Mouse (Mus musculus) heart, adult 11 months (tissue): ENCODE results near the gene Rrp7a.
A peak's percentile ranks its signal among the peaks of the same experiment; 100 is the strongest.
"Not testable (repeated sequence)": the region's sequence is repeated elsewhere in the genome, so short reads cannot be mapped to it uniquely, and the experiment has no call there.

Experiments
- DNase-seq: peaks from one replicate; pipeline ENCODE4 v3.0.0; 2022

Rrp7a gene

GRCm38 (mm10) chr15:83156929-83157666, 34.5 kb upstream of the Rrp7a start:
- DNase-seq = peak; percentile 97

- no peak for DNase-seq
Observed at GRCm38 (mm10) chr15:83155672-83156419, 33.2 kb upstream of the Rrp7a start.

GRCm38 (mm10) chr15:83154309-83154708, 31.7 kb upstream of the Rrp7a start:
- DNase-seq = peak; percentile 92

- no peak for DNase-seq
Observed at GRCm38 (mm10) chr15:83150694-83151093, 28.1 kb upstream of the Rrp7a start.

GRCm38 (mm10) chr15:83150073-83150442, 27.5 kb upstream of the Rrp7a start:
- DNase-seq = no peak

- peak; percentile 100 for DNase-seq
Observed at GRCm38 (mm10) chr15:83149196-83150072, 26.8 kb upstream of the Rrp7a start, which contains the start of gene Poldip3. Gene Poldip3, minus strand, starts transcription at chr15:83149384.

GRCm38 (mm10) chr15:83148801-83149195, 26.2 kb upstream of the Rrp7a start:
- DNase-seq = no peak

- no peak for DNase-seq
Observed at GRCm38 (mm10) chr15:83148395-83148794, 25.8 kb upstream of the Rrp7a start.

GRCm38 (mm10) chr15:83145541-83145940, 22.9 kb upstream of the Rrp7a start:
- no peak for DNase-seq

- no peak for DNase-seq
Observed at GRCm38 (mm10) chr15:83142861-83143260, 20.3 kb upstream of the Rrp7a start.

- DNase-seq = no peak
Observed at GRCm38 (mm10) chr15:83135654-83136053, 13.1 kb upstream of the Rrp7a start.

GRCm38 (mm10) chr15:83134671-83135070, 12.1 kb upstream of the Rrp7a start:
- no peak for DNase-seq

GRCm38 (mm10) chr15:83129530-83130231, 7.1 kb upstream of the Rrp7a start:
- no peak for DNase-seq

GRCm38 (mm10) chr15:83127037-83127436, 4.4 kb upstream of the Rrp7a start:
- not testable (repeated sequence) for DNase-seq

- no peak for DNase-seq
Observed at GRCm38 (mm10) chr15:83126582-83126981, 4.0 kb upstream of the Rrp7a start.

- no peak for DNase-seq
Observed at GRCm38 (mm10) chr15:83124625-83125024, 2.0 kb upstream of the Rrp7a start.

- peak; percentile 94 for DNase-seq
Observed at GRCm38 (mm10) chr15:83121709-83122565, 664 bp downstream of the Rrp7a start.

GRCm38 (mm10) chr15:83118360-83118759, 4.2 kb downstream of the Rrp7a start:
- peak; percentile 93 for DNase-seq

GRCm38 (mm10) chr15:83115071-83115470, 7.5 kb downstream of the Rrp7a start:
- no peak for DNase-seq

- DNase-seq = no peak
Observed at GRCm38 (mm10) chr15:83114106-83114505, 8.5 kb downstream of the Rrp7a start.

GRCm38 (mm10) chr15:83112898-83113297, 9.7 kb downstream of the Rrp7a start:
- peak; percentile 97 for DNase-seq

- DNase-seq = no peak
Observed at GRCm38 (mm10) chr15:83111874-83112273, 10.7 kb downstream of the Rrp7a start.
